Mouse (Mus musculus) G1E (cell line): ENCODE data around the gene Trpm5.

Experiments used
- CTCF ChIP-seq: IDR thresholded peaks from 2 replicates; pipeline ENCODE4 v1.5.1; 2012; ENCODE audit warnings: low read depth, low read length, inconsistent platforms, mixed read lengths
- GATA1 ChIP-seq: IDR thresholded peaks from 2 replicates; pipeline ENCODE4 v1.6.1; 2012; ENCODE audit warnings: borderline replicate concordance, low read length, inconsistent platforms, mixed read lengths
- GATA2 ChIP-seq: IDR thresholded peaks from 2 replicates; pipeline ENCODE4 v1.6.1; 2012; ENCODE audit warnings: low read depth, low read length, inconsistent platforms, borderline replicate concordance
- TAL1 ChIP-seq: conservative IDR thresholded peaks from 2 replicates; pipeline ENCODE4 v1.6.1; 2012; ENCODE audit warnings: low read depth, low read length, inconsistent platforms, mixed read lengths

DNA sequence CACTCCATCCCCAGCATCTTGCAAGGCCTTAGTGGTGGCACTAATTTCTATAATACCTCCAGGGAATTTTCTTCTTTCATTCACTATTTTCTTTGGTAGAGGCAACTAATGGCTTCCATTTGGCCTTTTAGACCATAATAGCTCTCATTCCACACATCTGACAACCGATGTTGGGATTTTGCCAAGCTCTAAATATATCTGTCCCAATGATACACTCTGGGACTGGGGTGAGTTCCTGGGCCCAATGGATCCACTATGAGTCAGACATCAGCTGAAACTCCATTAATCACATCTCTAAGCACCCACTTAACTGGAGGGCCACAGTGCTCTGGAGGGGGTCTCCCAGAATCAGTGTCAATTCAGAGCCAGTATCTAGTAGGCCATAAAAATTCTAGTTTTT is 62.6 kb downstream of the Trpm5 start:
- no peak for TF ChIP-seq CTCF
- no peak for TF ChIP-seq TAL1
- no peak for TF ChIP-seq GATA1
- TF ChIP-seq GATA2, result no peak
